In genomic region chr11:79083018-79083441, GRCm38 (mm10) we compare ENCODE assay signal across 11 mouse cellular contexts.
A peak's percentile ranks its signal among the peaks of the same experiment; 100 is the strongest.
DNase-seq lines count a peak whose midpoint lies in the region; ATAC-seq and TF ChIP-seq lines count a peak whose summit lies in the region.
"Had no signal": no experiment of that assay in that cellular context is flagged by ENCODE, and none has a peak within 500 bp of the region (broad histone marks: within the 10 kb centered on the region; RNA-seq: fewer than 3 reads in every experiment).

No protein-coding gene starts in this region.

- in situ Hi-C loops in Patski (cut with MboI; ENCODE audit: low pct_unique_long_range_greater_than_20kb): loop anchor here (5.0 kb wide), 1 partner anchor 51 kb away; no protein-coding TSS in a partner anchor

- H3K27ac ChIP-seq in intestine, embryonic 15.5 days: 0 out of 2 replicates have a peak overlapping the region, but pooled peaks have one; percentile 14
- peak overlapping the region; percentile 39; the same call in 1 of the 2 replicates for H3K27ac ChIP-seq in liver, postnatal 0 days (ENCODE audit: low read depth)
- no peak overlapping the region for H3K27ac ChIP-seq in midbrain, embryonic 14.5 days (replicated peaks; ENCODE audit: low read depth, low read length)
- H3K27ac ChIP-seq: midbrain, embryonic 12.5 days; stomach, embryonic 15.5 days had no signal

- WGBS in intestine, embryonic 15.5 days: 47% methylated on average over 11 of the region's 11 CpGs
- WGBS in liver, postnatal 0 days (ENCODE audit: insufficient replicate concordance): 55% methylated on average over 11 of the region's 11 CpGs
- 85% methylated on average over 11 of the region's 11 CpGs for WGBS in midbrain, embryonic 14.5 days

- no peaks in the 10 kb centered on the region for H3K27me3 ChIP-seq in Patski
- no peaks in the 10 kb centered on the region for H3K27me3 ChIP-seq in intestine, embryonic 15.5 days (replicated peaks)
- H3K27me3 ChIP-seq in liver, postnatal 0 days (ENCODE audit: insufficient read depth, low read length): no peaks in the 10 kb centered on the region
- H3K27me3 ChIP-seq in midbrain, embryonic 14.5 days (ENCODE audit: control insufficient read depth, insufficient read depth, low read length): no peaks in the 10 kb centered on the region
- H3K27me3 ChIP-seq: CH12.LX; midbrain, embryonic 12.5 days; stomach, embryonic 15.5 days had no signal

- no peaks in the 10 kb centered on the region for H3K36me3 ChIP-seq in intestine, embryonic 15.5 days
- H3K36me3 ChIP-seq in liver, postnatal 0 days (replicated peaks; ENCODE audit: insufficient read depth, low read length): no peaks in the 10 kb centered on the region
- no peaks in the 10 kb centered on the region for H3K36me3 ChIP-seq in midbrain, embryonic 14.5 days (ENCODE audit: control insufficient read depth, insufficient read depth, low read length)
- H3K36me3 ChIP-seq: midbrain, embryonic 12.5 days; stomach, embryonic 15.5 days had no signal

- ATAC-seq in frontal cortex, adult (ENCODE audit: low TSS enrichment): peak; percentile 69
- ATAC-seq in Patski: peak; percentile 44
- ATAC-seq in intestine, embryonic 15.5 days: no peak
- no peak for ATAC-seq in liver, postnatal 0 days
- no peak for ATAC-seq in midbrain, embryonic 14.5 days (ENCODE audit: low FRiP score, low TSS enrichment)

- H3K9ac ChIP-seq in intestine, embryonic 15.5 days: no peak overlapping the region
- H3K9ac ChIP-seq in liver, postnatal 0 days (replicated peaks): no peak overlapping the region
- no peak overlapping the region for H3K9ac ChIP-seq in midbrain, embryonic 14.5 days (replicated peaks; ENCODE audit: low read length)
- H3K9ac ChIP-seq: midbrain, embryonic 12.5 days; stomach, embryonic 15.5 days had no signal

- no peaks in the 10 kb centered on the region for H3K9me3 ChIP-seq in intestine, embryonic 15.5 days
- no peaks in the 10 kb centered on the region for H3K9me3 ChIP-seq in liver, postnatal 0 days (ENCODE audit: low read length)
- H3K9me3 ChIP-seq in midbrain, embryonic 14.5 days (ENCODE audit: control insufficient read depth, low read length): no peaks in the 10 kb centered on the region
- H3K9me3 ChIP-seq: midbrain, embryonic 12.5 days; stomach, embryonic 15.5 days had no signal

- POLR2A ChIA-PET in Patski (lab: Charles Lee): interaction anchor here (0.6 to 0.7 kb wide), 2 partner anchors 34 to 563 kb away, joined by 3 to 4 read pairs; no protein-coding TSS in a partner anchor

- CTCF ChIA-PET in Patski (lab: Charles Lee): interaction anchor here (0.8 to 1.5 kb wide), 3 partner anchors 14 to 51 kb away, joined by 3 to 4 read pairs (median 3); no protein-coding TSS in a partner anchor

- H3K4me3 ChIP-seq in intestine, embryonic 15.5 days (replicated peaks): no peak overlapping the region
- H3K4me3 ChIP-seq in liver, postnatal 0 days (ENCODE audit: low read depth, low read length): no peak overlapping the region
- H3K4me3 ChIP-seq in midbrain, embryonic 14.5 days (replicated peaks; ENCODE audit: low read depth, low read length): no peak overlapping the region
- H3K4me3 ChIP-seq: midbrain, embryonic 12.5 days; stomach, embryonic 15.5 days had no signal

- H3K4me1 ChIP-seq in intestine, embryonic 15.5 days (replicated peaks): peaks cover 41% of the 10 kb centered on the region
- H3K4me1 ChIP-seq in liver, postnatal 0 days (ENCODE audit: insufficient read depth): peaks cover 37% of the 10 kb centered on the region
- no peaks in the 10 kb centered on the region for H3K4me1 ChIP-seq in midbrain, embryonic 14.5 days (ENCODE audit: control insufficient read depth, insufficient read depth, low read length)

- H3K4me2 ChIP-seq in intestine, embryonic 15.5 days (replicated peaks): no peak overlapping the region
- H3K4me2 ChIP-seq in liver, postnatal 0 days (ENCODE audit: low read depth, low read length): no peak overlapping the region
- H3K4me2 ChIP-seq in midbrain, embryonic 14.5 days (ENCODE audit: low read length): no peak overlapping the region
- H3K4me2 ChIP-seq: midbrain, embryonic 12.5 days; stomach, embryonic 15.5 days had no signal

- no peak for TF ChIP-seq EP300 in liver, postnatal 0 days (IDR thresholded peaks at IDR 0.05; ENCODE audit: low read depth)

- no peak for DNase-seq in frontal cortex, postnatal 10 days (ENCODE audit: low spot score in 2 of 2)
- peak; percentile 51 for DNase-seq in Patski (ENCODE audit: low read depth, low spot score)
- DNase-seq in liver, postnatal 0 days: no peak
- DNase-seq in thymus, postnatal 25 days: no peak
- no peak for DNase-seq in midbrain, embryonic 14.5 days
- DNase-seq in ovary, postnatal 36 days (ENCODE audit: low spot score): no peak

- no peak for TF ChIP-seq CTCF in Patski (IDR thresholded peaks at IDR 0.05)
- TF ChIP-seq CTCF in liver, postnatal 0 days (IDR thresholded peaks at IDR 0.05; ENCODE audit: low read depth): no peak

Comparison
In these comparisons a context has a peak if more than half of its experiments do, and no peak if none do; other contexts are left out.
1. ATAC-seq: peak in frontal cortex, adult (single experiment) and Patski (single experiment); none in intestine, embryonic 15.5 days (single experiment), liver, postnatal 0 days (single experiment) and midbrain, embryonic 14.5 days (single experiment).